Mouse (Mus musculus) intestine, embryonic 16.5 days (tissue): ENCODE data around the gene Tomm70a. TPM values are rescaled to one million over a fixed set of nuclear protein-coding genes. Genes with fewer than 3 reads are reported as not detected.

Source experiments
- ATAC-seq: fragments of 200-750 bp; cut with Nextera tagmentation; 2 replicates; pipeline ENCODE4 v1.8.0; 2017; ENCODE audit warnings: moderate TSS enrichment, moderate library complexity
- H3K27ac ChIP-seq: fragments of 300-500 bp; sonication (generic); 2 replicates; pipeline ENCODE4 v1.5.1; 2014; ENCODE audit warnings: mild to moderate bottlenecking, low read length
- H3K27me3 ChIP-seq: fragments of 300-500 bp; sonication (generic); replicated peaks from 2 replicates; pipeline ENCODE4 v1.6.1; 2014; ENCODE audit warnings: low read length, control low read depth, mixed read lengths; ENCODE audit not compliant: control insufficient read depth, insufficient read depth
- H3K36me3 ChIP-seq: fragments of 300-500 bp; sonication (generic); 2 replicates; pipeline ENCODE4 v1.6.1; 2014; ENCODE audit warnings: low read length, control low read depth; ENCODE audit not compliant: control insufficient read depth, insufficient read depth
- H3K4me1 ChIP-seq: fragments of 300-500 bp; sonication (generic); 2 replicates; pipeline ENCODE4 v1.6.1; 2014; ENCODE audit warnings: low read length, control low read depth, mixed read lengths; ENCODE audit not compliant: control insufficient read depth, insufficient read depth
- H3K4me2 ChIP-seq: fragments of 300-500 bp; sonication (generic); 2 replicates; pipeline ENCODE4 v1.6.1; 2014; ENCODE audit warnings: low read depth, low read length, control low read depth
- H3K4me3 ChIP-seq: fragments of 300-500 bp; sonication (generic); 2 replicates; pipeline ENCODE4 v1.5.1; 2014; ENCODE audit warnings: mild to moderate bottlenecking, low read length
- H3K9ac ChIP-seq: fragments of 300-500 bp; sonication (generic); 2 replicates; pipeline ENCODE4 v1.6.1; 2014; ENCODE audit warnings: low read depth, low read length
- H3K9me3 ChIP-seq: fragments of 300-500 bp; sonication (generic); 2 replicates; pipeline ENCODE4 v1.6.1; 2016; ENCODE audit warnings: low read length, control low read depth; ENCODE audit not compliant: control insufficient read depth
- WGBS: fragments of 180-500 bp; shearing (Covaris S2); extraction: QIAGEN DNeasy Blood & Tissue Kit; methylation state at CpG from one replicate; pipeline ENCODE4 v1.1.7; 2014; 5-methylcytosine and 5-hydroxymethylcytosine counted together
- polyA plus RNA-seq: library from polyadenylated mRNA; unstranded; fragments of >200 nt; fragmentation: Nextera tagmentation; extraction: Ambion mirVana; gene quantifications from 2 replicates; pipeline ENCODE4 v1.2.1, GENCODE M21; 2015

The Tomm70a gene
- polyA plus RNA-seq, 1 experiment from 2014 or later = 39.2 TPM

DNA sequence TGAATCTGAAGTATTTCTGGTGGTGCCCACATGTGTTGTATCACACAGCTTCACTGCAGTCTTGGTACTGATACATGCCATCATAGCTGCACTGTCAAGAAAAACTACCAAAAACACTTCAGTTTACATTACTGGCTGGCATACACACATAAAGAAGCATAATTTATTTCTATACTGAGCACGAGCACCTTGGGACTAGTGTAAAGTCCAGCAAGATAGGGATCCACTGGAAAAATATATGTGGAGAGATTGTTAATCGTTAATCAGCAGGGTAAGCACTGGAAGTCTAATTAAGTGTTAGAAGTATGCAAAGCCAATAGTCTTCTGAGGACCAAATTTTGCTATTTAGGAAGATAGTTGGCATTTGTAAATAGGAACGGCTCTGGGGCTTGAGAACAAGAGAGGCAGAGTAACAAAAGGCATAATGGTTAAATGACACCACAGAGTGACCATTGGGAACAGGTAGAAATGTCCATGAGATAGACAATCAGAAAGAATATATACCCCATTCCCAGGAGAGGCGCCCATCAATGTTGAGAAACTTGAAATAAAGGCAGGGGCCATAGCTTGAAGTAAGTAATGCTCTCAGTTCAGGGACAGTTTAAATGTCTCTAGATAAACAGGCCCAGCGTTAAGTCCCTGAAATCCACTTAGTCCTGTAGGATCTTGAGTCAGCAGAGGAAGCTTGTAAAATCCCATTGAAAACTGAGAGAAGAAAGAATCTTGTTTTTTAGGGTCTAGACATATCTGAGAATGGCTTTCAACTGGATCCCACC, 15.1 kb upstream of the Tomm70a start:
- Histone ChIP-seq H3K27me3 (no peaks in the 10 kb centered on the region), H3K36me3 (no peaks in the 10 kb centered on the region), H3K9ac (no peak overlapping the region), H3K4me2 (peak overlapping the region; percentile 17; the same call in 1 of the 2 replicates), H3K4me3 (no peak overlapping the region), H3K9me3 (no peaks in the 10 kb centered on the region), H3K27ac (peak overlapping the region; percentile 43), H3K4me1 (no peaks in the 10 kb centered on the region)
- 67% methylated on average over 5 of the region's 5 CpGs for WGBS
- ATAC-seq = peak; percentile 90

DNA sequence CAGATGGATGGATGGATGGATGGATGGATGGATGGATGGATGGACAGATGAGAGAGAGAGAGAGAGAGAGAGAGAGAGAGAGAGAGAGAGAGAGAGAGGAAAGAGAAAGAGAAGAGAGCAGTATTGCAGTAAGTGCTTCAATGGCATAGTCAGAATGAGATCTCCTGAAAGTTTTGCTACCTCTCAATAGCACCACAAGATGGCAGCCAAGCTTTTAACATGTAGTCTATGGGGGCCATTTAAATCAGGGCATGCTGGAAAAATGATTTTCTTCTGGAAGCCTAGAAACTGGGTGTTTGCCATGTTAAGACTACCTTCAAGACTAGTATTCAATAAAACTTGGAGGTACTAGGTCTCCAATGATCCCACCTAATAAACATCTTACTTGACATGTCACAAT, 5.4 kb upstream of the Tomm70a start:
- Histone ChIP-seq H3K4me1 (no peaks in the 10 kb centered on the region), H3K9ac (no peak overlapping the region)
- no peak for ATAC-seq

DNA sequence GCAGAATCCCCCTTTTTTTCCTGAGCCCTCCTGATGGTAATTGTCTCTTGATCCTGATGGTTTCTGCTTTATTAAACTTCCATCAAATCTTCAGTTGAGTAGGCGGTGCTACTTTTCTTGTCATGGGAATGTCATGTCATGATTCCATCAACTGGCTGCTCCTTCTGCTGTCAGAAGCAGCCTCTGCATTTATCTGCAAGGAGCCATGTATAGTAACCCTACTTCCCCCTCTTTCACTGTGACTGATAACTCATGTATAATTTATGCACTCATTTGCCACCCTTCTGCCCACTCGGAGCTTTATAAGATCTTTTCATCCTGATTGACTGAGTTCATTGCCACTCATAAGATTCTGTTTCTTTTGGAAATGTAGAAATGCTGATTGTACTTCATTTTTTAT, 3.9 kb upstream of the Tomm70a start:
- Histone ChIP-seq H3K4me2 (no peak overlapping the region), H3K4me1 (no peaks in the 10 kb centered on the region), H3K4me3 (no peak overlapping the region), H3K9me3 (no peaks in the 10 kb centered on the region), H3K36me3 (no peaks in the 10 kb centered on the region), H3K9ac (no peak overlapping the region), H3K27ac (no peak overlapping the region), H3K27me3 (no peaks in the 10 kb centered on the region)
- WGBS = 85% methylated on average over 2 of the region's 2 CpGs
- ATAC-seq = no peak

More for the DNA sequence above, 5.4 kb upstream of the Tomm70a start:
- no peaks in the 10 kb centered on the region for H3K27me3 ChIP-seq
- H3K4me3 ChIP-seq = no peak overlapping the region
- H3K9me3 ChIP-seq = no peaks in the 10 kb centered on the region
- no peaks in the 10 kb centered on the region for H3K36me3 ChIP-seq
- H3K27ac ChIP-seq = no peak overlapping the region
- no peak overlapping the region for H3K4me2 ChIP-seq

GRCm38 (mm10) chr16:57121816-57122415, 413 bp downstream of the Tomm70a start:
- ATAC-seq = peak; percentile 32; the same call in 1 of the 2 replicates

GRCm38 (mm10) chr16:57122682-57123445, 1.4 kb downstream of the Tomm70a start:
- Histone ChIP-seq H3K27ac (no peak overlapping the region), H3K27me3 (no peaks in the 10 kb centered on the region), H3K4me1 (peaks cover 16% of the 10 kb centered on the region), H3K4me2 (peak overlapping the region; percentile 75), H3K36me3 (no peaks in the 10 kb centered on the region), H3K9me3 (no peaks in the 10 kb centered on the region), H3K4me3 (peak overlapping the region; percentile 80), H3K9ac (peak overlapping the region; percentile 93)
- no peak for ATAC-seq
- 35% methylated on average over 6 of the region's 6 CpGs for WGBS

More at GRCm38 (mm10) chr16:57121816-57122415, 413 bp downstream of the Tomm70a start:
- Histone ChIP-seq H3K27me3 (no peaks in the 10 kb centered on the region), H3K36me3 (no peaks in the 10 kb centered on the region), H3K4me1 (peaks cover 10% of the 10 kb centered on the region; the same call in 1 of the 2 replicates), H3K27ac (peak overlapping the region; percentile 96), H3K4me2 (peak overlapping the region; percentile 75), H3K9me3 (no peaks in the 10 kb centered on the region), H3K9ac (peak overlapping the region; percentile 93), H3K4me3 (peak overlapping the region; percentile 80)
- 0% methylated on average over 59 of the region's 59 CpGs for WGBS

- H3K4me1 ChIP-seq = peaks cover 20% of the 10 kb centered on the region
- H3K27me3 ChIP-seq = no peaks in the 10 kb centered on the region
- H3K27ac ChIP-seq = no peak overlapping the region
- 84% methylated on average over 3 of the region's 4 CpGs for WGBS
- no peaks in the 10 kb centered on the region for H3K9me3 ChIP-seq
- no peak overlapping the region for H3K9ac ChIP-seq
- no peak for ATAC-seq
- H3K36me3 ChIP-seq = no peaks in the 10 kb centered on the region
- H3K4me3 ChIP-seq = no peak overlapping the region
- H3K4me2 ChIP-seq = no peak overlapping the region
These were observed 4.8 kb downstream of the Tomm70a start for GRCm38 (mm10) chr16:57126268-57126667.

GRCm38 (mm10) chr16:57127825-57128224, 6.3 kb downstream of the Tomm70a start:
- no peak for ATAC-seq

GRCm38 (mm10) chr16:57130752-57131400, 9.4 kb downstream of the Tomm70a start:
- 72% methylated on average over 3 of the region's 3 CpGs for WGBS
- Histone ChIP-seq H3K9ac (no peak overlapping the region), H3K4me1 (peaks cover 10% of the 10 kb centered on the region), H3K27ac (peak overlapping the region; percentile 48), H3K4me2 (no peak overlapping the region), H3K4me3 (no peak overlapping the region), H3K27me3 (no peaks in the 10 kb centered on the region), H3K36me3 (no peaks in the 10 kb centered on the region), H3K9me3 (no peaks in the 10 kb centered on the region)
- peak; percentile 71 for ATAC-seq

More at GRCm38 (mm10) chr16:57127825-57128224, 6.3 kb downstream of the Tomm70a start:
- peaks cover 17% of the 10 kb centered on the region for H3K4me1 ChIP-seq
- peak overlapping the region; percentile 11; the same call in 1 of the 2 replicates for H3K27ac ChIP-seq
- H3K27me3 ChIP-seq = no peaks in the 10 kb centered on the region
- H3K4me2 ChIP-seq = peak overlapping the region; percentile 3; the same call in 1 of the 2 replicates
- H3K36me3 ChIP-seq = no peaks in the 10 kb centered on the region
- no peaks in the 10 kb centered on the region for H3K9me3 ChIP-seq
- H3K4me3 ChIP-seq = no peak overlapping the region
- WGBS = 54% methylated on average over 2 of the region's 2 CpGs
- no peak overlapping the region for H3K9ac ChIP-seq

- WGBS = 79% methylated on average over 4 of the region's 4 CpGs
- peaks cover 10% of the 10 kb centered on the region for H3K4me1 ChIP-seq
- H3K27me3 ChIP-seq = no peaks in the 10 kb centered on the region
- H3K27ac ChIP-seq = no peak overlapping the region
- no peak overlapping the region for H3K4me3 ChIP-seq
- H3K4me2 ChIP-seq = no peak overlapping the region
- ATAC-seq = no peak
- H3K9ac ChIP-seq = no peak overlapping the region
- no peaks in the 10 kb centered on the region for H3K9me3 ChIP-seq
- H3K36me3 ChIP-seq = no peaks in the 10 kb centered on the region
These were observed 10.0 kb downstream of the Tomm70a start for GRCm38 (mm10) chr16:57131544-57131943.
